Mouse (Mus musculus) frontal cortex, adult 2 months (tissue): ENCODE results near the gene Yju2. TPM values are rescaled to one million over a fixed set of nuclear protein-coding genes. Genes with fewer than 3 reads are reported as not detected.
"Not testable (repeated sequence)": the region's sequence is repeated elsewhere in the genome, so short reads cannot be mapped to it uniquely, and the experiment has no call there.

ENCODE experiments used
- DNase-seq, 2 experiments: peaks; one replicate each; pipeline ENCODE4 v3.0.0; 2022; ENCODE audit warnings: low spot score in 1 of 2; ENCODE audit errors: extremely low spot score in 1 of 2
- polyA plus RNA-seq: library from polyadenylated mRNA; depleted of rRNA; stranded (reverse); fragments of >200 nt; gene quantifications from 2 replicates; pipeline ENCODE4 v1.2.3, GENCODE M21; 2012; rRNA removed

Yju2 gene
- polyA plus RNA-seq, result 10.6 and 12.3 TPM in 2 replicates

- peak; percentile 93 to 97 for DNase-seq
Observed at GRCm38 (mm10) chr17:55958918-55959728, at the start of gene Yju2. Gene Yju2 (plus strand): TSS chr17:55959099.

GRCm38 (mm10) chr17:55931553-55932502 lies 27.1 kb upstream of the Yju2 start:
- DNase-seq, result peak in 1 of 2 experiments; percentile 64

DNA sequence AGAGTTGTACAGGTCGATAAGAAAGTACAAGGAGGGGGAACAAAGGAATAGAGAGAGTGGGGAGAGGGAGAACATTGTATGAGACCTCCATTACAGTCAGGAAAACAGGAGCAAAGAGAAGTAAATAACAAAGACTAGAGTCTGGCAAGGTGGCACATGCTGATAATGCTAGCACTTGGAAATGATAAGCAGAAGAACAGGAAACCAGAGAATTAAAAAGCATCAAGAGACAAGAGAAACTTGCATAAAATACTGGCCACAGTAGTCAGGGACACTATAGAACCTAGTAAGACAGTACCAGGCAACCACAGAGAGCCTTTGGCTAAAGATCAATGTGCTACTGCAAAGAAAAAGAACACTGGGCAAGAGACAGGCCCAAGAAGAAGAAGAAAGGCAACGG lies 26.3 kb upstream of the Yju2 start:
- DNase-seq, result no peak

DNA sequence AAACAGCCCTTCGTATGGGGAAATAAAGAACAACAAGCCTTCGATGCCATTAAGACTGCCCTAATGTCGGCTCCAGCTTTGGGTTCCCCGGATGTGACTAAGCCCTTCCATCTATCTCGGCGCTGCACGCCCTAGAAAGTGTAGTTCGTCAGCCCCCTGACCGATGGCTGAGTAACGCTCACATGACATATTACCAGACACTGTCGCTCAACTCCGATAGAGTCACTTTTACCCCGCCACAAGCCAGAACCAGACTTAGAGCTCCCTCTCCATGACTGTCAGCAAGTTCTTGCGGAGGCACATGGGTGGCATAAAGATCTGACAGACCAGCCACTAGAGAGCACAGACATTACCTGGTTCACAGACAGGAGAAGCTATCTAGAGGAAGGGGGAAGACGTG lies 25.7 kb upstream of the Yju2 start:
- DNase-seq, result no peak

- DNase-seq, result not testable (repeated sequence)
Observed at GRCm38 (mm10) chr17:55944387-55944865, 14.5 kb upstream of the Yju2 start.

DNA sequence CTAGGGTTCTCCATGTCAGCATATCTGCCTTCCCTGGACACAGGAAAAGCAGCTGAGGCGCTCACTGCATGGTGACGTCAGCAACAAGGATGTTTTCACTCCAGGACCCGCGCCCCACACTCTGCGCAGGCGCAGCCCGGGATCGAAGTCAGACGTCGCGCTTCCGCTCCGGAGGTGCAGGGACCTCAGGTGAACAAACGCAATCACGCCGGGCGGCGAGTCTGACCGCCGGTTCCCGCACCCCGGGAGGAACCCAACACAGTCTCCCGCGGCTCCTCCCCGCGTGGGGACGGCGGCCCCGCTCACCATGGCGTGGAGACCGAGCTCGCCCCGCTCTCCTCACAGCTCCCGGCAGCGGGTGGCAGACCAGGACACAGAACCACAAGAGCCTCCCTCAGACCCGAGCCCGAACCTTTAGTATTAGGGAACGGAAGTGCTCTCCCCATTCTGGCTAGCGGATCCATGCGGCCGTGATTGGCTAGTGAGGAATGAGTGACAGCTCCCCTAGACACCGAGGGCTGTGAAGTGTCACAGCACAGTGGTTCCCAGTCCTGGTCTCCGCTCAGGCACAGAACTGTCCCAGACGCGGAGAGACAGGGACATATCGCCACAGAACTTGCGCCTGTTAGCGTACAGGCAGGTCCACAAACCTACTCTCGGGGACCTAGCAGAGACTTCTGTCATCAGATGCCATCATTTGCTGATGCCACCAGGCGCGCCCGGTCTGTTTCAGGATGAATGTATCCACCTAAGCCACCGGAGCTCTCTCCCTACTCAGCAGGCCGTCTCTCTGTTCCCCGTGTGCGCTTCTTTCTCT lies 13.8 kb upstream of the Yju2 start:
- DNase-seq, result peak; percentile 96 to 98

DNA sequence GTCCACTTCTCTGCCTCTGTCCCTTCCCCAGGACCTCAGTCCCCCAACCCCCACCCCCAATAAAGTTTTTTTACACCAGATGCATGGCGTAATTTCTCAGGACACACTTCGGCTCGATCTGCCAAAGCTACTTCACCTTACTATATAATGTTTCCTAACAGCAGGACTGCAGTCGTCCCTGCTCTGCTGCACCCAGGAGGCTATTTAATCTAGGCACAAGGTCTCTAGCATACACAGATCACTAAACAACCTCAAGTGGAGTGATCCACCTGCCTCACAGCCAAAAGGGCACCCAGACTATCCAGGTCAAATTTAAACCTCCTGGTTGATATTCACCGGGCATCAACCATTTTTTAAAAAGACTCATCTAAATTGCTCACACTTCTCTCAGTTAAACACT lies 13.2 kb upstream of the Yju2 start:
- peak in 1 of 2 experiments; percentile 21 for DNase-seq

DNA sequence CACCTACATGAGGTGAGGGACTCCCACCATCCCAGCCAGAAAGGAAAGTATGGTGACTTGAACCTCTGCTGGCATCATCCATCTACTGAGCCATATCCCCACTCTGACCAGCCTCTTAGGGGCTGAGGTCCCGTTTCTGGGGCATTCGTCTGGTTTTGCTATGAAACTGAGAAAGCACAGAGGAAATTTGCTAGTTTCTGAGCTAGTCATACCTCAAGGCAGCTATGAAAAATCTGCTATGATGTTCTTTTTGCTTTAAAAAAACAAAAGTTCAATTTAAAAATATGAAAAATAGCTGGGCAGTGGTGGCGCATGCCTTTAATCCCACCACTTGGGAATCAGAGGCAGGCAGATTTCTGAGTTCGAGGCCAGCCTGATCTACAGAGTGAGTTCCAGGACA lies 10.3 kb upstream of the Yju2 start:
- DNase-seq, result no peak

DNA sequence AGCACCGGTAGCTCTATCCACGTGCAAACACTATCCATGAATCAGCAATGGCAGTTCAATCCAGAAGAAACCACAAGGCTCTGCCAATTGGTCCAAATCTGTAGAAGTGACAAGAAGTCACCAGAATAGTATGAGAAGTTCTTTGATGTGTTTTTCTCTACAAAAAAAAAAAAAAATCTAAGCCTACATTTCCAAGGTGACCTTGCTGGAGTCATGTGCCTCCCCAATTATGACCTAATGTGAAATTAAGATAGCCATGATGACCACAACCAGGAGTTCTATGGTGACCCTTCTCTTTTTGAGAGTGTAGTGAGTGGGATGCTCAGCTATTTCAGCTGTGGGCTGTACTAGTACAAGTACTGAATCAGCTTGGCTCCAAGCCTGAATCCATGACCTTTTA lies 9.5 kb upstream of the Yju2 start, which contains the start of gene Zfp119b:
Gene Zfp119b, minus strand, starts transcription at position 101 of the 400 bp plus-strand sequence.
- DNase-seq, result no peak

- DNase-seq, result no peak
Observed at GRCm38 (mm10) chr17:55950601-55951000, 8.3 kb upstream of the Yju2 start.

DNA sequence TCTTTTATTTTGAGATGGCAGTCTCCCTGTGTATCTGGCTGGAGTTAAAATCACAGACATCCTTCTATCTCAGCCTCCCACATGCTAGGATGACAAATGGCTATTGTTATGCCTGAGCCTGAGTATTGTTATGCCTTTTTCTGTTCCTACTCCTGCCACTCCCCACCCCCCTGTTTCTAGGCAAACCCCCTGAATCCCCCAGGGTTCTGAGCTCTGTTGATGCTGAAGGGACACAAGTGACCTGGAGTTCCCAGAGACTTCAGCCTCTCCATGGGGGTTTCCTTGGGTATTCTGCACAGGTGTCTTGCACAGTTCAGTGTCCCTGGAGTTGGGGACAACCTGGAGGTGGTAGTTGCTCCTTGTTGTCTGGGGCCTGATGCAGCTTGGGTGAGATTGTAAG lies 6.9 kb upstream of the Yju2 start:
- no peak for DNase-seq

DNA sequence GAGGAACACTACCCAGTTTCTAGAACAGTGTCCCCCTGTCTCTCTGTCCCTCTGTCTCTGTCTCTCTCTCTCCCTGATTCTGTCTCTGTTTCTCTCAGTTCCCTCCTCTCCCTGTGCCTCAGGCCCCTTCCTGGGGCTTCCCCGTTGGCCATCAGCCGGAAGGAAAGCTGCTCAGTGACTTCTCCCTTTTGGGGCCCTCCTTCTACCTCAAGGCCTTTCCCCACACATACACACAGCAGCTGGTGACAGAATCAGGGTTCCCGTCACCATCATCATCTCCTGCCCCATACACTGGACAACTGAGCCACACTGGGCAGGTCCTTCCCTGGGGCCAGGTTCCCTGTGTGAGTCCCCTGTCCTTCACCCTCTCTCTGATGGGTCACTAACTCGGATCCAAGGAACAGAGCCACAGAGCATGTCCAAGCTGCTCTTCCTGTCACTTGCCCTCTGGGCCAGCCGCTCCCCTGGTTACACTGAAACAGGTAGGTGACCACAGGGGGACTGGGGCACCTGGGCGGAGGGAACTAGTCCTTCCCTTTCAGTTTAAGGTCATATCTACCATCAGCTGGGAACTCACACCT lies 6.4 kb upstream of the Yju2 start, which contains the start of gene Ebi3:
Gene Ebi3, plus strand, starts transcription at position 194 of the 581 bp plus-strand sequence.
- no peak for DNase-seq

DNA sequence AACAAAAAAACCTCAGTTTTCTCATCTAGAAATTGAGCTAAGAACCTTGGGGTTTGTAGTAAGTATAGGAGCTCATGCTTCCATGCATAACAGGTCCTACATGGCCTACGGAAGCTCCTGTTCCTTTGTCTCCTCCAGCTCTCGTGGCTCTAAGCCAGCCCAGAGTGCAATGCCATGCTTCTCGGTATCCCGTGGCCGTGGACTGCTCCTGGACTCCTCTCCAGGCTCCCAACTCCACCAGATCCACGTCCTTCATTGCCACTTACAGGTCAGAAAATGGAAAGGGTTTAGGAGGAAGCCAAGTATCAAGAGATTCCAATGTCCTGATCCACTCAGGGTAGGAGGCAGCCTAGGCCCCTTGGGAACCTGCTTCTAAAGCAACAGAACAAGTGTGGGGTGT lies 5.1 kb upstream of the Yju2 start:
- no peak for DNase-seq

- DNase-seq, result no peak
Observed at GRCm38 (mm10) chr17:55954229-55954628, 4.7 kb upstream of the Yju2 start.

GRCm38 (mm10) chr17:55956129-55956528 lies 2.8 kb upstream of the Yju2 start:
- peak in 1 of 2 experiments; percentile 84 for DNase-seq

DNA sequence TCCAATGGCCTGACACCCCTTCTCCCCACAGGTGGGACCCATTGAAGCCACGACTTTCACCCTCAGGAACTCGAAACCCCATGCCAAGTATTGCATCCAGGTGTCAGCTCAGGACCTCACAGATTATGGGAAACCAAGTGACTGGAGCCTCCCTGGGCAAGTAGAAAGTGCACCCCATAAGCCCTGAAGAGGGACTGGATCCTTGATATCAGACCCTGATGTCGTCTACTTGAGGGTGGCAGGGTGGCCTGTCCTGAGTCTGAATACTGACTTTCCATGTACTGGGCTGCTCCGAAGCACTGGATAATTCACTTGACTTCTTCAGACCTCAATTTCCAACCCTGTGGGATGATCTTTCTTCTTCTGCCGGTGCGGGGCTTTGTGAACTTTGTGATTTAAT lies 2.3 kb upstream of the Yju2 start:
- no peak for DNase-seq

GRCm38 (mm10) chr17:55957168-55957567 lies 1.7 kb upstream of the Yju2 start:
- peak in 1 of 2 experiments; percentile 84 for DNase-seq

GRCm38 (mm10) chr17:55957726-55958583 lies 944 bp upstream of the Yju2 start:
- no peak for DNase-seq

- no peak for DNase-seq
Observed at GRCm38 (mm10) chr17:55958584-55958886, 364 bp upstream of the Yju2 start.
